Mouse (Mus musculus) v-Abl transformed pro-B cells (cell line): Measurements from ENCODE around the gene Olfr985.

Experiments used
- in situ Hi-C, 2 experiments: fragments of 400-800 bp; cut with MboI; formaldehyde crosslinking; loops; one replicate each; pipeline ENCODE4 v1.15.1; 2025; ENCODE audit not compliant: unreplicated experiment in 2 of 2

Gene Olfr985

DNA sequence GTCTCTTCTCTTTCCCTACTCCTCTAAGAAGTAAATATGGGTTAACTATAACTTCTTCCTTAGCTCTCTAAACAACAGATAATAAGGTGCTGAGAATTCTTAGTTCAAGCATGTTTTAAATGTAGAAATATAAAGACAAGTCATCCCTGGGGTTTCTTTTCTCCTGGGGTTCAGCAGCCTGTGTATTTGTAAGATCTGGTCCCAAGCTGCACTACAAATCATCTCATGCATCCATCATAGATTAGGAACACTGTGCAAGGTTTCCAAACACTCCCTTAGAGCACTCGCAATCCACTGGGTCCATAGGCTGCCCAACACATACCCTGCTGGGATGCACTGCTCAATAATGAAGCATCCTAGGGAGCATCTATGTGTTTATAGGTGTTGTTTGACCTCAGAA is at the start of gene Olfr985:
TSS of gene Olfr985 (minus strand) at position 101 of the 400 bp plus-strand sequence.
- in situ Hi-C loops = no loop called here

DNA sequence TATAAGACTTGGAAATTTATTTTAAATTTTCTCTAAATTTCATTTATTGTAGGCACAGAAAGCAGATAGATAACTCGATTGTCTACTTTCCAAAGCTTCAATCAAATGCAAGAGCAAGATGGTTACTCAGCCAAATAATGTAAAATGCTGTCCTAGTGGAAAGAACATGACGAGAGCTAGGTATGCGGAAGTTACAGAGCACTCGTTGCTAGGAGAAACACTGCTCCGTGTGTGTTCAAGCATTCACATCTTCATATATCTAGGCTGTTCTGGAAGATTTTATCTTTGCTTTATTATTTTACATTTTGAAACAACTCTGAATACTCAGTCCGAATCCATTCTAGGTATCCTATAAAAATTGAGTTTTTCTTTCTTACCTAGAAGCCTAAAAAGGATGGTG is 47.0 kb upstream of the Olfr985 start:
- in situ Hi-C loops = no loop called here

DNA sequence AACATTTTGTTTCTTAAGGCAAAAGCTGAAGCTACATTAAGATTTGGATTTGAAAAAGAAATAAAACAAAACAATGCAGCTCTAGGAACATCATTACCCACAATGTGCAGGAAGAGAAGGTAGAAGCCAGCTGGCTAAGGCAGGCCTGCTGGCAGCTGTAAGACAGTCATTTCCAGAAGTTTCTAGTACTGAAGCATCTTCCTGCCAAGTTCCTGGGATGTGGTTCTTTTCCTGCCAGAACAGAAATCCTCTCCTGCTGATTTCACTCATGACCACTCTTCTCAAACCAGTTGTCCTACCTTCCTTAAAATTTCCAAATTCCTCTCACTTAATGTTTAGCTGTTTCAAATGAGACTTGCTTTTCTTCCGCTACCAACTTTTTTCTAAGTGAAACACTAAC is 36.5 kb upstream of the Olfr985 start:
- in situ Hi-C loops = no loop called here

DNA sequence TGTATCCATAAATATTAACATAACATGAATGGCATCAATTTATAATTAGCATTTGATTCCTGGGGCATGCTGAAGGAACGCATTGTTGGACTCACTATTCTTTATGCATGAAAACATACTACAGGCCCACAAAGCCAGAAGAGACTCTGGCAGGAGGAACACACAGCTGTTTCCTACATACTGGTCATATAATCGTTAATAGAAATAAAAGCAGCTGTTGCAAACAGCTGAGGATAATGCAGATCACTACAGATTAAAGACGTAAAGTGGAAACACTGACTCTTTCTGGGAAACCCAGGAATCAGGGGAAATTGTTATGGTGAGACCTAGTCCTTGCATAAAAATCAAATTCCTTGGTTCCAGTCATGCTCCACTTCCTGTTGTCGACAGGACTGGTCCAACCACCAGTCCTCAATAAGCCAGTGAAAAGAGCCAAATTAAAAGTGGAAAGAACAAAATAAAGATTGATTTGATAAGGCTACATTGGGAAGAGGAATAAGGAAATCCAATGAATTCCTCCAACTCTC is 25.2 kb upstream of the Olfr985 start:
- in situ Hi-C loops = no loop called here

DNA sequence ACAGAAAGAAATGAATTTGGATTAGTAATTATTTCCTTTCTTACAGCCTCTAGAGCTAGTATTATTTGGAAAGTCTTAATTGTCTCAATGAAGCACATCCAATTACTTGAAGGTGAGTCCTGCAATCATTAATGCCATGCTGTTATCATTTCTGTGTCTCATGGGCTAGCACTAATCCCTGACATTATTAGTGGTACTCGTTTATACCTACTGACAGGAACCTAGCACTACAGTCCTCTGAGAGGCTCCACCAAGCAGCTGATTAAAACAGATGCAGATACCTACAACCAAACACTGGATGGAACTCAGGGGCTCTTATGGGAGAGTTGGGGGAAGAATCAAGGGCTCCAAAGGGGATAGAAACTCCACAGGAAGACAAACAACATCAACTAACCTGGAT is 11.6 kb upstream of the Olfr985 start:
- in situ Hi-C loops = no loop called here

DNA sequence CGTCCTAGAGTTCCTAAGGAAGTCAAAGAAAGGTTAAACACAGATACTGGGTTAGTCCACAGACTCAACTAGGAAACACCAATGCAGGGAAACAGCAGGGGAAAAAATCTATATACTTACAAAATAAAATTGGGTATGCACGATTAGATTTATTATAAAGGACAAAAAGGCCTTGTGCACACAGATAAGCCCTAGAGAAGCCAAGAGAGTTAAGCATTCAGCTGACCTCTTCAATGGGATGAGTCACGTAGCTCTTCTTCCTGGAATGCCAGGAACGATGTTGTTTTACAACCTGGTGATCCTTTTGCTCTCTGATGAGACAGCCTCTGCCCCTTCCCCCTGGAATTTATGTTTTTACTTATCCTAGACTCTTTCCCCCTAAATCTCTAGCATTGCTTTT is 9.5 kb upstream of the Olfr985 start:
- in situ Hi-C loops = no loop called here

DNA sequence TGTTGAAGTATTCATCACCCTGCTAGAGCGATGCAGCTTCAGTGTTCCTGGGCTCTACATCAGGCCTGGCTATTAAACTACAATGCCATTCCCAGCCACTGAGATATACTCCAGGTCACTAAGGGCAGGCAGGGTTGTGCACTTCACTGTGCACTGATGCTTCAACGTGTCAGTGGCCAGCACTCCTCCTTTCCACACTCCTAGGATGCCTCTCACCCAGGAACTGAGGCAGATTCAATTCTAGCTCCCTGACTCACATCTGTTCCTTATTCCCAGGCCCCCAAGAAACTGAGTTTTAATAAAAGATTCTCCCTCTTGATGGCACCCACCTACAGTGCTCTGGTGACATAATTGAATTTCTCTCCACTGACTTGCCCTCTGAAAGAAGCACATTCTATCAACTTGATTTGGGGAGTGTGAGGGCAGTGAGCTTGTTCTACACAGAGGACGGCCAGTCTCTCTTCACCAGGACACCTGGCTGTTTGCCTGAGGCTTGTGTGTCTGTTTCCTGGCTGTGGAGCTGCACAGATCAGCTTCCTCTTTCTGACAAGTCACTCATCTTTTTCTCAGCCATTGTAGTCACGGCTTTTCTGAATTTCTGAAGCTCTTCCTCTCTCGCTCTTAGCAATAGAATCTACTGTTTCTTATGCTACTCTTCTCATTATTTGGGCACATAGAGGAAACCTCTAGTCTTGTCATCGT is 7.2 kb upstream of the Olfr985 start:
- in situ Hi-C loops = no loop called here

DNA sequence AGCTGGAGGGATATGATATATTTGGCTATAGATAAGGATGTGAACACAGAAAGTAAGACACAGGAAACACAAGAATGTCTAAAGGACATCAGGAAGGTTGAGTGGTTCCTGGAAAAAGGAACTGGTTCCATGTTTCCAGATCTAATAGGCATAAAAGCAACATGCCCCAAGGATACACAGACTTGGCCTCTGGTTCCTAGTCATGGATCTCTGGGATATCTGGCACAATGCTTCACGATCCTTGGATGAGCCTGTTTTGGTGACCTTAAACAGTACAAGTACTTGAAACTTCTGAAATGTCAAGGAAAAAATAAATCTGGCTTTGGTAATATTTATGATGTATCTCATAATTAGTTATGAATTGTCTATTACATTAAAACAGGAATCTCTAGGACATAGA is 572 bp upstream of the Olfr985 start:
- in situ Hi-C loops = no loop called here

DNA sequence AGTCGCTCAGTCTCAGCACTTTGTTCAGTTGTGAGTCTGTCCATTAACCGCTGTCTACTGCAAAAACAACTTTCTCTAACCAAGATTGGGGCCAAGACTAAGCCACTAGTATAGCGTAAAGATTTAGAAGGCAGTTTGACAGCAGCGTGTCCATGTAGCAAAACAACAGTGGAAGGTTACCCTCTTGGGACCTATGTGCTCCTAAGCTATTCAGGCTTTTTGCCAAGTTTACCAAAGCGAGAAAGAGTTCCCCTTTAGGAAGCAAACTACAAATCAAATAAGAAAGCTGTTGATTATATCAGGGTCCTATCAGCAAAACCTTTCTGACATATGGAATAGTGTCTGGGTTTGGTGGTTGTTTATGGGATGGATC is 12.7 kb downstream of the Olfr985 start:
- in situ Hi-C loops = no loop called here

DNA sequence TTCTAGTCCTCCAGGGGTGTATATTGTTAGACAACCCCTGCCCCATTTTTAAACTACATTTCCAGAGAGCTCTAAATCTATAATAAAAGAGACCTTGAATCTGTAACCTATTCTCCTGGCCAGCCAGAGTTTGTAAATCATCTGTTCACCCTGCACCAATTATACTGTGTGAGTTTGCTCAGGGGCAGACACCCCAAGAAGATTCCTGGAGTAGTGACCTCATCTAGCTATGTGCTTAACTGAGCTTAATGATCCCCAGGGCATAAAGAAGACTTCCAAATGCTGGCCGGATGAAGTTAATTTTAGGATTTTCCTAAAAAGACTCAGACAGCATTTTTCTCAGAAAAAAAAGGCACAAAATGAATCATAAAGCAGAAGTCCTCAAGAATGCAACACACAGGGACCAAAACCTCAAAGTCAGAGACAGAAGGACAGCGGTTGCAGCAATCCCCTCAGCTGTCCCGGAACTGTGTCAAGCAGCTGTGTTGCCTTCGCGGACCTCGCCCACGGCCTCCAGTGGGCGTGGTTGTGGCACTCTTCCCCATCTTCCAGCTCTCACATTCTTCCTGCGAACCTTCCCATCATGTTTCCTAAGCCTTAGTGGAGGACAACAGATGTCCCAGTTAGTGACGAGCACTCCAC is 13.2 kb downstream of the Olfr985 start:
- in situ Hi-C loops = no loop called here

DNA sequence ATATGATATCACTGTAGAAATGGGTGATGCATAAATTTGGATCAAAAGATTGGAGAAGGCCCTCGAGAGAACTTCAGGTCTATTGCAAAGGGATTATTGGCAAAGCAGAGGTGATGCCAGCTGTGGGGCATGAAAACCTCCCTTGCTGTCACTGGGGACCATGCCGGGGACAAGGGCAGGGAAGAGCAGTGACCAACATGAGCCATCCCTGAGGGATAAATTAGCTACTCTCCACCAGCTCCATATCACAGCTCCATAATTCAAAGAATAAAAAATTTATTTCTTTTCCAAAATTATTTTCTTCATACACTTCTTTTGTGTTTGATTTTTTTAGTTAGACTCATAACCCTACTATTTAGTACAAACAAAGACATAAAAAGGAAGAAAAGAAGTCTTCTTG is 15.9 kb downstream of the Olfr985 start, which contains the start of gene Olfr984:
TSS of gene Olfr984 (minus strand) at position 101 of the 400 bp plus-strand sequence.
- in situ Hi-C loops = no loop called here

DNA sequence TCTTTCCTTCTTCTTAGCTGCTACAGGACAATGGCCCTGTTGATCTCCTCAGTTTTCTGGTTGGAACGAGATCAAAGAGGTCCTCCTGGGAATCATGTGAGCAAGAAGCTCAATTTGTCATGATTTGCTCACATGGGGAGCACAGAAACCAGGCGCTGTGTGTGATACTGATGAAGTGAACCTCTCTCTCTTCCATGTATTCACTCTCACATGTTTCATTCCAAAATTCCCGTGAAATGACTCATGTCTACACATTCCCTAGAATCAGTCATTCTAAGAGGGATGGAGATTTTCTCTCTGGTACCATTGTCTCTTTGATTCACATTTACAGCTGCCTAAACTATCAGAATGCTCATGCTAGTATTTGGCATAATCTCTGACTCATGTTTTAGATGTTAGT is 35.2 kb downstream of the Olfr985 start:
- in situ Hi-C loops = no loop called here

DNA sequence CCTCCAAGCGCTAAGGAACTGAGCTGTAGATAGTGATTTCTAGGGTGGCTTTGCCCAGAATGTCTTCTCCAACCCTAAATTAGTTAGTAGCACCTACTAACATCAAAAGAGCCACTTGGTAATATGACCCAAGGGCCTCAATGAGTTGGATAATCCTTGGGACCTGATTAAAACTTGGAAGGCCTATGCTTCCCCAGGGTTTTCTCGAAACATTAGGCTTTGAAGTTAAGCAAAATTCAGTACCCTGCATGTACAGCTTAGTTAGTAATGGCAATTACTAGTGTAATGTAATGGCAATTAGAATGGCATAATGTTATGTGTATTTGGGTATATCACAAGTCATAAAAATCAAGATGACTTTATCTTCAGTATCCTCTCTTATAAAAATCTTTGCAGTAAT is 36.5 kb downstream of the Olfr985 start, which contains the start of gene Olfr983:
TSS of gene Olfr983 (minus strand) at position 101 of the 400 bp plus-strand sequence.
- in situ Hi-C loops = no loop called here
